Mouse (Mus musculus): ENCODE data around the gene Rbm46. TPM values are rescaled to one million over a fixed set of nuclear protein-coding genes. Genes with fewer than 3 reads are reported as not detected.

Gene Rbm46
- polyA plus RNA-seq (2014; fragmentation: Illumina TruSeq; extraction: RNeasy Lipid Tissue Mini Kit (QIAGEN cat#74804); ENCODE audit: low read depth, low replicate concordance), result 0.41 TPM

DNA sequence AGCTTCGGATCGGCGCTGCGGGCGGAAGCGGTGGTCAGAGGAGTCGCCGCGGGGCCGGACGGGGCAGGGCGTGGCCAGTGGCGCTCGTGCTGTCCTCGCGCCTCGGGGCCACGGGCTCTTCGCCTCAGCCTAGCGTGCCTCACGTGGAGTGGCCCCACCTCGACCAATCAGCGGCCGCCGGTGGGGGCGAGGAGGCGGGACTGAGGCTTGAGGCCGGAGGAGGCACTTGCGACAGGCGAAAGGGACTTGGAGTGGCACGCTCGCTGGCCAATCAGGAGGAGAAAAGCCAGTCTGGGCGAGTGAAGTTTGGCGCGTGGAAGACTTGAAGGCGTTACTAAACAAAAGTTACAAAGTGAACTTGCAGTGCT, at the start of gene Rbm46:
Gene Rbm46, minus strand, starts transcription at position 112 of the 368 bp plus-strand sequence.

DNA sequence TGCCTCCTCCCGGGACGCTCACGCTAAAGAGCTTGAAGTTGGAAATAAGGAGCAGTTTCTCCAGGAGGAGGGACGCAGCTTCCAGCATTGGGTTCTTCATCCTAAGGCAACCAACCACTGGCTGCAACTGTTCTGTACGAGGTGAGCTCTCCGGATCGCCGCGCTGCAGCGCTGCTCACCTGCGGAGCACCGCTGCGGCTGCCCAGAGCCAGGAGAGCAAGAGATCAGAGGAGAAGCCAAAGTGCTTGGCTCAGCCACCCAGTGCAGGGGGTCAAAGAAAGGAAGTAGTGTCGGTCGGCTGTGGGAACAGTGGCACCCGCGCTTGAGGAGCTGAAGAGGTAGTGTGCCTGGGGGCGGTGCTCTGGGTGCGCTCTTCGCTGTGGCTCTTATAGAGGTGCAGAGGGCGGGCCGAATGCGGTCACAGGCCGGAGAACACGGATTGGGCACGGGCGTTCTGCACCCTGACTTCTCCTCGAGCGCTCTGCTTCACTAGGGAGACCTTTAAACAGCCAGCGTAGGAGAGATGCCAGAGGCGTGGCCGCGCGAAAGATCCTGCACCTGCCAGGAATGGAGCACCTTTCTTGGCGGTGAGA, 27.4 kb upstream of the Rbm46 start, which contains the start of gene Lrat:
Gene Lrat, minus strand, starts transcription at position 361 of the 593 bp plus-strand sequence.

Other genes starting within 250 kb of the Rbm46 start
- gene Lrat, start 27.5 kb upstream of the Rbm46 start, polyA plus RNA-seq (2014; fragmentation: Illumina TruSeq; extraction: RNeasy Lipid Tissue Mini Kit (QIAGEN cat#74804); ENCODE audit: low read depth, low replicate concordance), result 0.29 TPM
- gene Fgg, start 131.2 kb upstream of the Rbm46 start, polyA plus RNA-seq (2014; fragmentation: Illumina TruSeq; extraction: RNeasy Lipid Tissue Mini Kit (QIAGEN cat#74804); ENCODE audit: low read depth, low replicate concordance), result not detected
- not detected for gene Fga, start 149.6 kb upstream of the Rbm46 start, polyA plus RNA-seq (2014; fragmentation: Illumina TruSeq; extraction: RNeasy Lipid Tissue Mini Kit (QIAGEN cat#74804); ENCODE audit: low read depth, low replicate concordance)
- gene Fgb, start 173.4 kb upstream of the Rbm46 start, polyA plus RNA-seq (2014; fragmentation: Illumina TruSeq; extraction: RNeasy Lipid Tissue Mini Kit (QIAGEN cat#74804); ENCODE audit: low read depth, low replicate concordance), result not detected
- 27.9 TPM for gene Plrg1, start 179.0 kb upstream of the Rbm46 start, polyA plus RNA-seq (2014; fragmentation: Illumina TruSeq; extraction: RNeasy Lipid Tissue Mini Kit (QIAGEN cat#74804); ENCODE audit: low read depth, low replicate concordance)